Mouse (Mus musculus): ENCODE measurements around the gene Pgpep1. TPM values are rescaled to one million over a fixed set of nuclear protein-coding genes. Genes with fewer than 3 reads are reported as not detected.

The Pgpep1 gene
- polyA plus RNA-seq, 1 experiment from 2014 or later, result 99.4 TPM

- no peak overlapping the region for H3K4me3 ChIP-seq (replicated peaks)
- peaks cover 23% of the 10 kb centered on the region for H3K27me3 ChIP-seq
- H3K4me1 ChIP-seq (replicated peaks), result peaks cover 20% of the 10 kb centered on the region
- 88% methylated on average over 5 of the region's 5 CpGs for WGBS
- no peak for ATAC-seq
- H3K27ac ChIP-seq, result no peak overlapping the region
- no peaks in the 10 kb centered on the region for H3K9me3 ChIP-seq
- no peak overlapping the region for H3K4me2 ChIP-seq (replicated peaks)
- H3K9ac ChIP-seq (replicated peaks), result no peak overlapping the region
- no peaks in the 10 kb centered on the region for H3K36me3 ChIP-seq
These were observed 33.1 kb downstream of the Pgpep1 start for GRCm38 (mm10) chr8:70627041-70627440.

GRCm38 (mm10) chr8:70625104-70625503, 35.1 kb downstream of the Pgpep1 start:
- no peak overlapping the region for H3K9ac ChIP-seq (replicated peaks)
- H3K27me3 ChIP-seq, result peaks cover 21% of the 10 kb centered on the region; the same call in 1 of the 2 replicates
- H3K27ac ChIP-seq, result no peak overlapping the region
- 32% methylated on average over 5 of the region's 5 CpGs for WGBS
- no peak overlapping the region for H3K4me3 ChIP-seq (replicated peaks)
- no peaks in the 10 kb centered on the region for H3K9me3 ChIP-seq
- no peak for ATAC-seq
- H3K4me1 ChIP-seq (replicated peaks), result peaks cover 11% of the 10 kb centered on the region
- H3K36me3 ChIP-seq, result no peaks in the 10 kb centered on the region
- no peak overlapping the region for H3K4me2 ChIP-seq (replicated peaks)

DNA sequence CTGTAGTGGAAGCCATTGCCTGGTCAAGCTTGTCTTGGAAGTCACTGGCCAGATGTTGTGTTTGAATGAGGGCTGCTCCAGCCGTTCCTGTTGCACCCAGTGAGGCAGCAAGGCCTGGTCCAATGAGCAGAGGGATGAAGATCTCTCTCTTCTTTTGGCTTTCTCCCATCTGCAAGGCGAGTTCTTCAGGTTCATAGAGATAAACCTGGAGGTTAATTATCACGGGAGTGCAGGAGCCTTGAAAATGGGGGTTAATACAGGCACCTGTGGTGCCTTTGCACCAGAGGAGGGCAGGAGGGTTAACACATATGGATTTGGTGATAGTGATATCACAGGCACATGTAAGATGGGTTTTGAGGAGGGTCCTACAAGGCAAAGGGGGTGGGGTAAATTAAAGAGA, 38.0 kb downstream of the Pgpep1 start:
- Histone ChIP-seq H3K27me3 (peaks cover 21% of the 10 kb centered on the region; the same call in 1 of the 2 replicates), H3K4me3 (replicated peaks) (no peak overlapping the region), H3K36me3 (no peaks in the 10 kb centered on the region), H3K4me2 (replicated peaks) (no peak overlapping the region), H3K9me3 (no peaks in the 10 kb centered on the region), H3K9ac (replicated peaks) (no peak overlapping the region), H3K27ac (no peak overlapping the region), H3K4me1 (replicated peaks) (peaks cover 11% of the 10 kb centered on the region; the same call in 1 of the 2 replicates)
- no peak for ATAC-seq
- WGBS, result 63% methylated on average over 3 of the region's 3 CpGs

DNA sequence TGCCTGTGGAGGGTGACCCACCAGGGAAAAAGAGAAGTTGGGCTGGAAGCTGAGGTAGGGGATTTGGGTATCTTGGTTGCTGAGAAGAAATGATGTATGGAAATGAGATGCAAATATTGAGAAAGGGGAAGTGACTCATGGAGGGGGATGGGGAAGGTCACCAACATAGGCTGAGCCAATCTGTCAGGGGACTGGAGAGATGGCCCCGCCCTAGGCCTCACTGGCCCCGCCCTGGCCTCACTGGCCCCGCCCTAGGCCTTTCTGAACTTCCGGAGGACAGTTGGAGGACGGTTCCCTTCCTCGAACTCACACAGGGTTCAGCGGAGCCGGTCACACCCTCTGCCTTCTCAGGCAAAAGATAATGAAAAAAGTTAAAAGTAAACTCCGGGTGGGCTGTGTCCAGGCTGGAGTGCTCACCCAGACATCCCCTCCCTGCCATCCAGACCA, 41.3 kb downstream of the Pgpep1 start:
- H3K9me3 ChIP-seq, result no peaks in the 10 kb centered on the region

GRCm38 (mm10) chr8:70617985-70618384, 42.2 kb downstream of the Pgpep1 start:
- H3K36me3 ChIP-seq, result no peaks in the 10 kb centered on the region
- peaks cover 11% of the 10 kb centered on the region; the same call in 1 of the 2 replicates for H3K4me1 ChIP-seq (replicated peaks)
- no peak overlapping the region for H3K4me2 ChIP-seq (replicated peaks)
- 82% methylated on average over 11 of the region's 11 CpGs for WGBS
- no peak for ATAC-seq
- no peak overlapping the region for H3K4me3 ChIP-seq (replicated peaks)
- H3K27ac ChIP-seq, result no peak overlapping the region
- no peaks in the 10 kb centered on the region for H3K9me3 ChIP-seq
- H3K27me3 ChIP-seq, result peaks cover 21% of the 10 kb centered on the region; the same call in 1 of the 2 replicates
- 0 out of 2 replicates have a peak overlapping the region, but pooled peaks have one; percentile 10 for H3K9ac ChIP-seq (replicated peaks)

More for the DNA sequence above, 41.3 kb downstream of the Pgpep1 start:
- H3K4me2 ChIP-seq (replicated peaks), result no peak overlapping the region
- H3K27me3 ChIP-seq, result peaks cover 21% of the 10 kb centered on the region; the same call in 1 of the 2 replicates
- no peaks in the 10 kb centered on the region for H3K36me3 ChIP-seq
- no peak overlapping the region for H3K4me3 ChIP-seq (replicated peaks)
- H3K4me1 ChIP-seq (replicated peaks), result peaks cover 11% of the 10 kb centered on the region; the same call in 1 of the 2 replicates
- 32% methylated on average over 9 of the region's 9 CpGs for WGBS
- H3K9ac ChIP-seq (replicated peaks), result no peak overlapping the region
- peak; percentile 18; the same call in 1 of the 2 replicates for ATAC-seq
- H3K27ac ChIP-seq, result no peak overlapping the region

DNA sequence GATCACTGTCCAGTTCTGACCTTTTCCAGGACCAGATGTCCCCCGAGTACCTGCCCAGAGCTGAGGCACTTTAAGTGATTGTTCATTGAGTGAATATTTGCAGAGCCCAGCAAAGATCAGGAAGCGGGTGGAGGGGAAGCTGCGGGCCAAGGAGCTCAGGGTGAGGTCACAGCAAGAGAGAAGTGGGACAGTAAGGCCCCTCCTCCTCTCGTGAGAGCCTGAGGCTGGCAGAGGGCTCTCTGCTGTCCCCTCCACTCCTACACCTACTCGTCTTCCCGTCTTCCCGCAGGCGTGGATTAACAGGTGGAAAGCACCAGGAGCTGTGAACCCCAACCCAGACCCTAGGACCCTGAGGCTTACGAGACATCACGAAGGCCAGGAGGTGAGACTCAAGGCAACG, 43.5 kb downstream of the Pgpep1 start:
- Histone ChIP-seq H3K4me1 (replicated peaks) (peaks cover 13% of the 10 kb centered on the region), H3K36me3 (no peaks in the 10 kb centered on the region), H3K9ac (replicated peaks) (no peak overlapping the region), H3K9me3 (no peaks in the 10 kb centered on the region), H3K4me2 (replicated peaks) (no peak overlapping the region), H3K27ac (no peak overlapping the region), H3K4me3 (replicated peaks) (no peak overlapping the region), H3K27me3 (peaks cover 9% of the 10 kb centered on the region; the same call in 1 of the 2 replicates)
- WGBS, result 68% methylated on average over 11 of the region's 11 CpGs
- no peak for ATAC-seq

DNA sequence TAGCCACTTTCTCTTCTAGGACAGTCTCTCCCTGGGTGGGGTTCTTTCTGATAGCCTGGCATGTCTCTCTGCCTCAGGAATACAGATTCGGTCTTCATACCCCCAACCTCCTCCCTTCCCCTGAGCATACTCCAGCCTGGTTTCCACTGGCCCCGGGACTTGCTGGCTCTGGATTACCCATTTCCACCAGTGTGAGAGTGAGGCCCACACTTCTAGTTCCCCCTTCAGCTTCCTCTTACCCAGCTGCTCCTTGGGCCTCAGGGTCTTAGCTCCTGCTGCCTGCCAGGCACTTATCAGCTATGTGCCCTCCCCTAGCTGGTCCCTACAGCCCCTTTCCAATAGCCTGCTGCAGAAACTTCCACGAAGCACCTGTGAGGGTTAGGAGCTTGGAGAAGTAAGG, 44.3 kb downstream of the Pgpep1 start, which contains the start of gene Lrrc25:
Gene Lrrc25 (plus strand): TSS at position 262 of the 400 bp plus-strand sequence.
- 87% methylated on average over 3 of the region's 3 CpGs for WGBS
- no peak within 1 kb of the TSS for H3K9ac ChIP-seq (replicated peaks)

GRCm38 (mm10) chr8:70615281-70615680, 44.9 kb downstream of the Pgpep1 start:
- Histone ChIP-seq H3K27ac (no peak overlapping the region), H3K36me3 (no peaks in the 10 kb centered on the region), H3K4me2 (replicated peaks) (no peak overlapping the region), H3K4me1 (replicated peaks) (peaks cover 26% of the 10 kb centered on the region), H3K9ac (replicated peaks) (no peak overlapping the region), H3K9me3 (no peaks in the 10 kb centered on the region), H3K27me3 (0 out of 2 replicates have a peak, but pooled peaks cover 1% of the 10 kb centered on the region), H3K4me3 (replicated peaks) (no peak overlapping the region)
- no peak for ATAC-seq
- 85% methylated on average over 8 of the region's 8 CpGs for WGBS

More for the DNA sequence above, 44.3 kb downstream of the Pgpep1 start, which contains the start of gene Lrrc25:
- 0 out of 2 replicates have a peak, but pooled peaks cover 5% of the 10 kb centered on the region for H3K27me3 ChIP-seq
- no peak for ATAC-seq
- peaks cover 21% of the 10 kb centered on the region for H3K4me1 ChIP-seq (replicated peaks)
- no peak within 1 kb of the TSS for H3K4me2 ChIP-seq (replicated peaks)
- H3K9me3 ChIP-seq, result no peaks in the 10 kb centered on the region
- H3K27ac ChIP-seq, result no peak within 1 kb of the TSS
- no peak within 1 kb of the TSS for H3K4me3 ChIP-seq (replicated peaks)
- H3K36me3 ChIP-seq, result no peaks in the 10 kb centered on the region

DNA sequence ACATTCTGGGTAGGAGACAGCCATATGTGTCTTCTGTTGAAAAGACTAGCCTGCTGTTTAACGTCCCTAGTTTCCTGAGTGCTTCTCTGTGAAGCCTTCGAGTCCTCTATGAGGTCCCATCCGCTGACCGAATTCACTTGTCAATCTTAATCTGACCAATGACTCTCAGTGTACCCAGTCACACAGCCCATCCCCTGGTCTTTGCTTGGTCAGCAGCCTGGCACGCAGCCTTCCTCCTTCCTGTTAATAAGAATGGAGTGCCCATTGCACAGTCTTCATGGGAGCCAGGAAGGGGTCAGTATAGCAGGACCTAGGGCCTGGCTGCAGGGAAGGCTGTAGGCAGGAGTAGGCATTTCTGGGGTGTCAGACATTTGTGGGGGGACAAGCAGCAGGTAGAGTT, 45.7 kb downstream of the Pgpep1 start:
- H3K27ac ChIP-seq, result no peak overlapping the region
- peaks cover 34% of the 10 kb centered on the region for H3K4me1 ChIP-seq (replicated peaks)
- no peaks in the 10 kb centered on the region for H3K9me3 ChIP-seq
- no peak overlapping the region; the same call in 1 of the 2 replicates for H3K9ac ChIP-seq (replicated peaks)
- H3K4me3 ChIP-seq (replicated peaks), result no peak overlapping the region
- H3K36me3 ChIP-seq, result no peaks in the 10 kb centered on the region
- no peaks in the 10 kb centered on the region for H3K27me3 ChIP-seq
- H3K4me2 ChIP-seq (replicated peaks), result no peak overlapping the region
- no peak for ATAC-seq
- 83% methylated on average over 5 of the region's 5 CpGs for WGBS

- Histone ChIP-seq H3K4me3 (replicated peaks) (no peak overlapping the region), H3K9ac (replicated peaks) (no peak overlapping the region; the same call in 1 of the 2 replicates), H3K4me2 (replicated peaks) (no peak overlapping the region), H3K4me1 (replicated peaks) (peaks cover 37% of the 10 kb centered on the region), H3K27ac (no peak overlapping the region), H3K27me3 (no peaks in the 10 kb centered on the region), H3K36me3 (no peaks in the 10 kb centered on the region), H3K9me3 (no peaks in the 10 kb centered on the region)
- ATAC-seq, result no peak
- 31% methylated on average over 1 of the region's 1 CpGs for WGBS
These were observed 46.4 kb downstream of the Pgpep1 start for GRCm38 (mm10) chr8:70613763-70614162.

- ATAC-seq, result no peak
These were observed 48.3 kb downstream of the Pgpep1 start for GRCm38 (mm10) chr8:70611849-70612248.

DNA sequence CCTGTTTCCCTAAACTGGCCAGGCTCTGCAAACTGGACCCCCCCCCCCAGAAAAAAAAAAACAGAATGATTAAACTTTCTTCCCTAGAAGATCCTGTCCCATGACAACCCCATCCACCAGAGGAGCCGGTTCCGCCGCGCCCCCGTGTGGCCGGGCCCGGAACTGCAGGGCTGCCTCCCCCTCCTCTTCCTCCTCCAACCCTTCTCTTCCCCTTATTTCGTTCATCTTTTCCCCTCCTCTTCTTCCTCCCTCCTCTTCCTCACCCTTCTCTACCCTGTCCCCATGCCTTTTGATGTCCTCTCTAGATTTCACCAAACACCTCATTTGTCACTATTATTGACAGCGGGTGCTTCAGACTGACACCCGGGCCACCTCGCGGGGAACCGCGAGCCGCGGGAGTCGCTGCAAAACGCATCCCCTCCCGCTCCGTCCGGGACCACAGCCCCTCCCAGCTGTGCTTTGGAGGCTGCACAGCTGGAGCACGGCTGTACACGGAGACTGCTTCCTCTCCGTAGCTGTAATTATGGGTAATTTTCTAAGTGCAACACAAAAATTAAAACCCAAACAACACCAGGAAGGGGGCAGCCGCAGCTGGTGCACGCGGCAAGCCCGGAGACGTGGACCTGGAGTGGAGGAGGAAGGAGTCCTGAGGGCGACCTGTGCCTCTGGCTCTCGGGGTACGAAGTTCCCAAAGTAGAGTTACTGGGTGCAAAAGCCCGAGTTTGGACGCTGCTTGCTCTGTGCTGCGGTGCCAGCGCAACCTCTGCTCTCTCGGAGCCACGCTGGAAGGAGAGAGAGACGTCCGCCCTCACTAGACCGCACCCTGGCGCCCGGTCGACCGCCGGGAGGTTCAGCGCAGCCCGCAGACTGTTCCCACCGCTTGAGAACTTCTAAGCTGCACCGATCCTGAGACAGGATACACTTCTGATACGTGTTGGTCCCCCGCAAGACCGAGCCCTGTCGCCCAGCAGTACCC, 49.1 kb downstream of the Pgpep1 start:
- no peaks in the 10 kb centered on the region for H3K36me3 ChIP-seq
- peak overlapping the region; percentile 90; the same call in 1 of the 2 replicates for H3K27ac ChIP-seq
- no peak; the same call in 1 of the 2 replicates for ATAC-seq
- H3K9me3 ChIP-seq, result no peaks in the 10 kb centered on the region
- WGBS, result under 1% methylated on average over 54 of the region's 54 CpGs
- peak overlapping the region; percentile 81 for H3K4me2 ChIP-seq (replicated peaks)
- peak overlapping the region; percentile 62 for H3K9ac ChIP-seq (replicated peaks)
- H3K4me1 ChIP-seq (replicated peaks), result peaks cover 54% of the 10 kb centered on the region
- H3K4me3 ChIP-seq (replicated peaks), result peak overlapping the region; percentile 44
- H3K27me3 ChIP-seq, result no peaks in the 10 kb centered on the region

More at GRCm38 (mm10) chr8:70611849-70612248, 48.3 kb downstream of the Pgpep1 start:
- H3K4me1 ChIP-seq (replicated peaks), result peaks cover 47% of the 10 kb centered on the region
- H3K27me3 ChIP-seq, result no peaks in the 10 kb centered on the region
- H3K9me3 ChIP-seq, result no peaks in the 10 kb centered on the region
- H3K4me3 ChIP-seq (replicated peaks), result peak overlapping the region; percentile 44
- H3K4me2 ChIP-seq (replicated peaks), result peak overlapping the region; percentile 81
- H3K9ac ChIP-seq (replicated peaks), result peak overlapping the region; percentile 62; the same call in 1 of the 2 replicates
- H3K36me3 ChIP-seq, result no peaks in the 10 kb centered on the region
- WGBS, result 0% methylated on average over 6 of the region's 6 CpGs
- H3K27ac ChIP-seq, result peak overlapping the region; percentile 59; the same call in 1 of the 2 replicates

Data from midbrain, embryonic 13.5 days (tissue).